Mouse (Mus musculus): ENCODE measurements at regions not wholly inside any gene's neighbourhood (a gene's known extent, or its start where the extent isn't known, plus 50 kb on each side); places are given as distances from the start of the nearest gene placed in this dataset.

DNA sequence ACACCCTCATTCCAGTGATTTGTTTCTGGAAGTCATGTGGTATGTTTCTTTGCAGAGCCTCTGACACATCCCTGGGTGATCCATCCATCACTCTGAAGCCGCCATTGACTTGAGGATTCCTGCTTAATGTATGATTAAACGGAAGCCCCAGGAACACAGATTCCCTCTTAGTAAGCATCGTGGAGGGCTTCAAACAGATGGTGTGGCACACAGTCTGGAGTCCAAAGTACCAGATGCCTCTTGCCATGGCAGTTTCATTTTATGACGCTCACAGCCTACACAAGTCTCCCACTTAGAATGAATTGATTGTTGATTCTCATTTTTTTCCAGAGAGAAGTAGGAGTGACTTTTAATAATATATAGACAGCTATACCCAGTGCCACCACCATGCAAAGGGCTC lies 668.3 kb downstream of the Tmem132b start:
- TF ChIP-seq POLR2A (IDR thresholded peaks at IDR 0.05; ENCODE audit: borderline replicate concordance, extremely low read depth, low read depth, low read length), result no peak
- TF ChIP-seq CTCF (IDR thresholded peaks at IDR 0.05; ENCODE audit: insufficient read depth, low read length), result no peak
